Mouse (Mus musculus): ENCODE data around the gene Sec1.

Sec1 gene

GRCm38 (mm10) chr7:45705873-45706281, 11.7 kb upstream of the Sec1 start:
- CTCF ChIA-PET: interaction anchor here (1.1 kb wide), 1 partner anchor 8 kb away, joined by 3 read pairs; no protein-coding TSS in a partner anchor

DNA sequence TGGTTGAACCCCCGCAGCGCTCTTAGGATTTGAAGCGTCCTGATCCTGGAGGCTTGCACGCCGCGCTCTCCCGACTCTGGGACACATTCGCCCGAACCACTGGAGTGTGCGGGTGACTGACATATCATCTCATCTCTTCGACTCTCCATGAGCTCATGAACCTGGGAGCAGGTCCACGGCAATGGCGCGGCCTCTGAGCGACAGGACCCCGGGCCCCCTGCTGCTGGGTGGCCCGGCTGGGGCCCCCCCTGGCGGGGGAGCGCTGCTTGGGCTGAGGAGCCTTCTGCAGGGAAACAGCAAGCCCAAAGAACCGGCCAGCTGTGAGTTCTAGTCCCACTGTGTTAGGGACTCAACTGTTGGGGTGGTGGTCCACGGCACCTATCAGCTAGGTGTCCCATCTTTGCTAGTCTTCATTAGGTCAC, 11.3 kb upstream of the Sec1 start:
- CTCF ChIA-PET: interaction anchor here (1.1 kb wide), 1 partner anchor 9 kb away, joined by 3 read pairs; no protein-coding TSS in a partner anchor

- CTCF ChIA-PET: interaction anchor here (0.6 to 1.4 kb wide), 4 partner anchors 9 to 688 kb away, joined by 3 to 4 read pairs (median 3); partner anchors contain the start of genes Ntn5, Scaf1 and Sphk2
These were observed 10.7 kb upstream of the Sec1 start, which contains the start of gene Dbp for GRCm38 (mm10) chr7:45704730-45705442. Dbp (plus strand) TSS chr7:45705088.

DNA sequence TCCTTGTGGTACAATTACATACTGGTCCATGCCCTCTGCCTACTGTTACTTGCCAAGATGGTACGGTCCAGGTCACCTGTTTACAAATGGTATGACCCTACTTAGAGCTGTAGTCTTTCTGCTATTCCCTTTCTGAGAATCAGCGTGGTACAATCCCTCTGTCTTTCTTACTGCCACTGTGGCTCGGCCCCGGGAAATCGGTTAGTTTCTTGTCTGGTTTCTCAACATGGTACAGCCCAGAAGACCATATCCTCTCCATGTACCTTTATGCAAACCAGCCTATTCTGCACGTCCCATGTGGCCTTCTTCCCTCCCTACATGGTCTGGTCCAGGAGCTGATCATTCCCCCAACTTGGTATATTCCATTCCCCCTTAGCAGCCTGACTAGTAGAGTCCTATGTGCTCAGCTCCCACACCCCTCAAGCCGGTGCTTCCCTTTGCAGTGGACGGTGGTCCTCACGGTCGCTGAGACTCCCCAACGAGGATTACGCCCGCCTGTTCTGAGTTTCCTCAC, 9.9 kb upstream of the Sec1 start:
- CTCF ChIA-PET: interaction anchor here (1.1 to 1.4 kb wide), 2 partner anchors 13 to 21 kb away, joined by 3 to 4 read pairs; partner anchors contain the start of genes Ntn5 and Sphk2

DNA sequence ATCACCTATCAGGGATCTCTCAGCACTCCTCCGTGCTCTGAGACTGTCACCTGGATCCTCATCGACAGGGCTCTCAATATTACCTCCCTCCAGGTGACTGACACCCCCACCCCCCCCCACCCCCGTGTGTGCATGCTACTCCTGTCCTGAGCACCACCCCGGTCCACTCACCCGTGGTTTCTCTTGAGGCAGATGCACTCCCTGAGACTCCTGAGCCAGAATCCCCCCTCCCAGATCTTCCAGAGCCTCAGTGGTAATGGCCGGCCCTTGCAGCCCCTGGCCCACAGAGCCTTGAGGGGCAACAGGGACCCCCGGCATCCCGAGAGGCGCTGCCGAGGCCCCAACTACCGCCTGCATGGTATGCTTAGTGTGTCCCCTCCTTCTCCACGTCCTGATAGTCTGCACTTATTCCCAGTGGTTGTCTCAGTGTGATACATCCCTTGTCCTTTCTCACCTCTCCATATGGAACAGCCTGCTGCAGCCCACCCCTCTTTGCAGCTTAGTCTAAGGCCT, 9.4 kb upstream of the Sec1 start:
- CTCF ChIA-PET: interaction anchor here (1.1 to 1.4 kb wide), 2 partner anchors 14 to 20 kb away, joined by 3 to 4 read pairs; partner anchors contain the start of genes Ntn5 and Sphk2

DNA sequence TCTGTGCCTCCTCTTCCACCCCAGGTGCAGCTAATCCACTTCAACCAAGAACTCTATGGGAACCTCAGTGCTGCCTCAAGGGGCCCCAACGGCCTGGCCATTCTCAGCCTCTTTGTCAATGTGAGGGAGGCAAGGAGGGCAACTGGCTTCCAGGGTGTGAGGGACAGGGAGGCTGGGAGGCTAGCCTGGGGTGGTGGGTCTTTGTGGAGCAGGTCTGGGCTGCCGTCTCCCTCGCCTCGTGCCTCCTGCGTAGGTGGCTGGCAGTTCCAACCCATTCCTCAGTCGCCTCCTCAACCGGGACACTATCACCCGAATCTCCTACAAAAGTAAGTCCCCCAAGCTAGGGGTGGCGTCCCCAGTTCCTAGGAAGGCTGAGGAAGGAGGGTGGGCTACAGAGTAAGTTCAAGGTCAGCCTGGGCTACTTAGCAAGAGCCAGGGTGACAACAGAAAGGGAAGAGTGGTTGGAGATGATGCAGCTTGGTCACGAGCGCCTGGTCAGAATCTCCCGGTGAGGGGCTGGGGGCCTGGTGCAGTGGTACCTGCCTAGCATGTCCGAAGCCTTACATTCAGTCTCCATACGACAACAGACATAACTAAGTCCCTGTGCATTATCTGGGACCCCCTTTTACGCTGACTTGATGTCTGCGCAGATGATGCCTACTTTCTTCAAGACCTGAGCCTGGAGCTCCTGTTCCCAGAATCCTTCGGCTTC, 8.8 kb upstream of the Sec1 start:
- CTCF ChIA-PET: no interaction called here

GRCm38 (mm10) chr7:45702316-45702715, 8.1 kb upstream of the Sec1 start:
- CTCF ChIA-PET: no interaction called here

- CTCF ChIA-PET: no interaction called here
These were observed 7.4 kb upstream of the Sec1 start for GRCm38 (mm10) chr7:45701607-45702006.

GRCm38 (mm10) chr7:45701072-45701471, 6.9 kb upstream of the Sec1 start:
- CTCF ChIA-PET: interaction anchor here (1.2 kb wide), 1 partner anchor 19 kb away, joined by 3 read pairs; no protein-coding TSS in a partner anchor

- CTCF ChIA-PET: interaction anchor here (0.8 to 1.2 kb wide), 2 partner anchors 18 to 251 kb away, joined by 3 read pairs; no protein-coding TSS in a partner anchor
These were observed 6.3 kb upstream of the Sec1 start for GRCm38 (mm10) chr7:45700301-45701015.

DNA sequence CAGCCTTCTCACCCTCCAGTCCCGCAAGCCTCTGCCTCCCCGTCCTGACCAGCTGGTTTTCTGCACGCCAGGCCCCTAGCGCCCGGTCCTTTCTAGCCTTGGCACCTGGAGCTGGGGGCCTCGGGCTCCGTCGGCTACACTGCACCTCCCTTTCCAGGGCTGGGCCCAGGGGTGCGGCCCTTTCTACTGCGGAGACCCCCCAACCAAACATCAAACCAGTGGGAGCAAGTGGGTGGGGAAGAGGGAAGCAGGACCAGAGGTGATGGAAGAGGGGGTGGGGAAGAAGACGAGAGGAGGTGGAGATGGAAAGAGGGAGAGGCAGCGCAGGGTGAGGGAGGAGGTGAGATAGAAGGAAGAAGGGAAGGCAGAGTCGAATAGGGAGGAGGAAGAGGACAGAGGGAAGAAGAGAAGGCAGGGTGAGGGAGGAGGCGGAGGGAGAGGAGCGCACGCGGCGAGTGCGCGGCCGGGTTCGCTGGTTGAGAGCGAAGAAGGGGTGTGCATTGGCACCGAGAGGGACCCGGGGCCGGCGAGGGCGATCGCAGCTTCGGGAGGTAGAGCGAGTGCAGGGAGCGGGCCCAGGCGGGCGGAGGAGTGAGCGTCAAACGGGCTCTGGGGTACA, 5.4 kb upstream of the Sec1 start, which contains the start of gene Car11:
TSS of gene Car11 (plus strand) at position 321 of the 619 bp plus-strand sequence.
- CTCF ChIA-PET: interaction anchor here (0.8 kb wide), 1 partner anchor 250 kb away, joined by 3 read pairs; no protein-coding TSS in a partner anchor

- CTCF ChIA-PET: interaction anchor here (0.6 kb wide), 1 partner anchor 1387 kb away, joined by 3 read pairs; no protein-coding TSS in a partner anchor
These were observed 3.7 kb upstream of the Sec1 start for GRCm38 (mm10) chr7:45697894-45698293.

GRCm38 (mm10) chr7:45695098-45695497, 896 bp upstream of the Sec1 start:
- CTCF ChIA-PET: no interaction called here

DNA sequence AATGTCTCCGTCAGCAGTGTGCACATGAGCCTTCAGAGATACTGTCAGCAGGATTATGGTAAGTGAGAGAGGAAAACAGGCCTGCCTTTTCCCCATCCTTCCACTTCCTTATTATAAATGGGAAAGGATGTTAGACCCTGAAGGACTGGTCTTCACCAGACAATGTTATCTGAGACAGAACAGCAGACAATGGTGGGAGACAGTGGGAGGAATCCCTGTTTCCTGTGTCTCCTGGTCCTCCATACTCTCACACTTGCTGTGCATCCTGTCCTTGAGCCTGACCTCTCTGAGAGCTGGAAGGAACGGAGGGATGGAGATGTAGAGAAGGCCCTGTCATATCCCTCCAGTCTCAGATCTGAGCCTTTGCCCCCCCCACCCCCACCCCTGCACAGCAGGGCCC, 1.8 kb downstream of the Sec1 start:
- CTCF ChIA-PET: no interaction called here

GRCm38 (mm10) chr7:45689800-45690199, 4.4 kb downstream of the Sec1 start:
- CTCF ChIA-PET: no interaction called here

DNA sequence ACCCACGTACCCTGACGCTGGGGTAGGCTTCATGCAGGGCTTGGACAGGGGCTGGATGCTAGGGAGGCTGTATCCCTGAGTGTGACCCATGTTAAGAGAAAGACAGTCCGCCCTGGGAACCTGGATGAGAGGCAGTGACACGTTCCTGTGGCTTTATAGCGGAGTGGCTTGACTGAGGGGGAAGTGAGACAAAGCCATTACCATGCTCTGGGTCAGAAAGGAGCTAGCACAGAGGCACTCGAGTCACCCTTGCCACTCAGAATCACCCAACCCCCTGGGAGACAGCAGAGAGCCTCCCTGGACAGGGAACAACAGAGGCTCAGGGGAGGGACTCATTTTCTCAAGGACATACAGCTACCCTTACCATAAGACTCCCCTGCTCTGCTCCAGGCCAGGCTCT, 5.1 kb downstream of the Sec1 start:
- CTCF ChIA-PET: no interaction called here

- CTCF ChIA-PET: no interaction called here
These were observed 7.4 kb downstream of the Sec1 start for GRCm38 (mm10) chr7:45686841-45687240.

DNA sequence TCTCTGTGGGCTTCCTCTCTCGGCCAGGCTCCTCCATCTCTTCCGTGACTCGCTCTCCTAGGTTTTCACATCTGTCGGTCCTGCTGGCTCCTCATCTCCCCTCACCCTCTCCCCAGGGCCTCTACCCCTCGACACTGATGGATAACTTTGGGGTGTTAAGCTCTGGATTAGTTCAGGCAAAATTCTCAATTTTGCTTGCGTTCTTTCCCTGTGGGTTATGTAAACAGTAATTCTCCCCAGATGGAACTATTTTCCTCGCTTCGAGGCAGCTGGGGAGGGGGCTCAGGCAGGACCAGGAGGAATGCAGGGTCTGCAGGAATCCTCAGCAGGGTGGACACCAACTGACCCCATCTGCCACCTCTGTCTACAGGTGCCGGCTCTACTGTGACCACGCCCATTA, 8.4 kb downstream of the Sec1 start:
- CTCF ChIA-PET: no interaction called here

GRCm38 (mm10) chr7:45683396-45684050, 10.7 kb downstream of the Sec1 start, which contains the start of gene Ntn5:
Ntn5 (plus strand) TSS chr7:45684022.
- CTCF ChIA-PET: interaction anchor here (0.6 to 1.2 kb wide), 2 partner anchors 21 to 922 kb away, joined by 3 to 4 read pairs; partner anchors contain the start of gene Dbp

Measured in spleen, embryonic (tissue).